Mouse (Mus musculus) heart, embryonic 14.5 days (tissue): ENCODE data around the gene Pdss2. TPM values are rescaled to one million over a fixed set of nuclear protein-coding genes. Genes with fewer than 3 reads are reported as not detected.

Source experiments
- ATAC-seq: fragments of 200-750 bp; cut with Nextera tagmentation; 2 replicates; pipeline ENCODE4 v1.8.0; 2017; ENCODE audit warnings: low read depth, moderate TSS enrichment; ENCODE audit not compliant: insufficient number of reproducible peaks, insufficient read depth, low FRiP score
- H3K27ac ChIP-seq, 2 experiments: fragments of 200-500 bp in 1 of 2; fragments of 300-500 bp in 1 of 2; sonication (generic) in 1 of 2; replicated peaks in 1 of 2; 2 replicates each; pipeline ENCODE4 v1.5.1; 2012 to 2014; ENCODE audit warnings: low read depth in 2 of 2, low read length in 2 of 2, control low read depth in 1 of 2, mild to moderate bottlenecking in 1 of 2, mixed read lengths in 1 of 2; ENCODE audit not compliant: control insufficient read depth in 1 of 2, insufficient read depth in 1 of 2
- H3K27me3 ChIP-seq: fragments of 300-500 bp; sonication (generic); 2 replicates; pipeline ENCODE4 v1.6.1; 2014; ENCODE audit warnings: mild to moderate bottlenecking, low read length, control low read depth; ENCODE audit not compliant: control insufficient read depth, insufficient read depth
- H3K36me3 ChIP-seq: fragments of 300-500 bp; sonication (generic); 2 replicates; pipeline ENCODE4 v1.6.1; 2014; ENCODE audit warnings: mild to moderate bottlenecking, control low read depth, low read length, mixed read lengths; ENCODE audit not compliant: control insufficient read depth, insufficient read depth
- H3K4me1 ChIP-seq, 2 experiments: fragments of 200-500 bp in 1 of 2; fragments of 300-500 bp in 1 of 2; sonication (generic) in 1 of 2; 2 replicates each; pipeline ENCODE4 v1.6.1; 2012 to 2014; ENCODE audit warnings: low read length in 2 of 2, control low read depth in 1 of 2, mixed read lengths in 1 of 2; ENCODE audit not compliant: control insufficient read depth in 2 of 2, insufficient read depth in 2 of 2
- H3K4me2 ChIP-seq: fragments of 300-500 bp; sonication (generic); 2 replicates; pipeline ENCODE4 v1.6.1; 2014; ENCODE audit warnings: mild to moderate bottlenecking, low read length
- H3K4me3 ChIP-seq, 2 experiments: fragments of 200-500 bp in 1 of 2; fragments of 300-500 bp in 1 of 2; sonication (generic) in 1 of 2; 2 replicates each; pipeline ENCODE4 v1.5.1; 2012 to 2014; ENCODE audit warnings: low read length in 2 of 2, mild to moderate bottlenecking in 2 of 2, control low read depth in 1 of 2, low read depth in 1 of 2, moderate library complexity in 1 of 2; ENCODE audit not compliant: control insufficient read depth in 1 of 2, insufficient read depth in 1 of 2
- H3K9ac ChIP-seq: fragments of 300-500 bp; sonication (generic); 2 replicates; pipeline ENCODE4 v1.6.1; 2014; ENCODE audit warnings: mild to moderate bottlenecking, low read length
- H3K9me3 ChIP-seq: fragments of 300-500 bp; sonication (generic); 2 replicates; pipeline ENCODE4 v1.6.1; 2016; ENCODE audit warnings: low read length, control low read depth; ENCODE audit not compliant: control insufficient read depth
- WGBS: fragments of 180-500 bp; shearing (Covaris S2); extraction: QIAGEN DNeasy Blood & Tissue Kit; methylation state at CpG from one replicate; pipeline ENCODE4 v1.1.7; 2014; 5-methylcytosine and 5-hydroxymethylcytosine counted together
- polyA plus RNA-seq: library from polyadenylated mRNA; unstranded; fragments of >200 nt; fragmentation: Nextera tagmentation; extraction: Ambion mirVana; gene quantifications from 2 replicates; pipeline ENCODE4 v1.2.1, GENCODE M21; 2014

Gene Pdss2
- polyA plus RNA-seq, 1 experiment from 2014 or later, result 11.1 TPM

DNA sequence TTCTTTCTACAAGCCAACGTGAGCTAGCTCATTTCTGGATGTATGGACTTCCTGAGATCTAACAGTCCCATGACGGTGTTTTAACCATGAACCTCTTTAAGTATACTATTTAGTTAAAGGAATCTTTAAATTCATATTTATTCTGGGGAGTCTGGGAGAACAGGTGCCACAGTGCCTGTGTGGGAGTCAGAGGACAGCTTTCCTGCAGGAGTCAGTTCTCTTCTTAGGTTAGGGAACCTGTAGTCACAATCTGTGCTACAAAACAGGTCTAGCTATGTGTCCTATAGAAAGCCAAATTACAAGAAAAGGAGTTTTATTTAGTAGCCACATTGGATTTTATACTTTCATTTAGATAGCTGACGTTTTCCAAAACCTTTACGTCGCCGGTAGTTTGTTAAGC, 141.7 kb downstream of the Pdss2 start:
- Histone ChIP-seq H3K36me3 (no peaks in the 10 kb centered on the region), H3K27me3 (no peaks in the 10 kb centered on the region), H3K9me3 (no peaks in the 10 kb centered on the region), H3K27ac (no peak overlapping the region), H3K4me3 (no peak overlapping the region), H3K4me2 (no peak overlapping the region), H3K4me1 (no peaks in the 10 kb centered on the region), H3K9ac (no peak overlapping the region)
- 91% methylated on average over 6 of the region's 6 CpGs for WGBS
- no peak for ATAC-seq

DNA sequence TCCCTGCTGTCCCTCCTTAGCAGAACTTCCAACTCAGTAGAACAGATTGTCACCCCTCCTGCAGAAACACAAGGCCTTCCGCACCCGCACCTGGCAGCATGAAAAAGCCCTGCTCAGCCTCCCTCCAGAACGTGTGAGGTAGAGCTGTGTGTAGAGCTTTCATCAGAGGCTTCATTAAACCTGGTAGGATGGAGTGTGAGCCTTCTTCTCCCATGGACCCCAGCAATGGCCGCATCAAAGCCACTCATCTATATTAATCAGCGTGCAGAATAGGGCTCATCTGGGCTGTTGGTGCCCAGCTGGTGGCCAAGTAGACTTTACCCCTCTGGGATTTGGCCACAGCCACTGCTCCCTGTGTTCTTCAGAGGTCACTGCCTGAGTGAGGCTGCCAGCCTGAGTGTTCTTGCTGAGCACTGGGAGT, 142.2 kb downstream of the Pdss2 start:
- 89% methylated on average over 5 of the region's 5 CpGs for WGBS

DNA sequence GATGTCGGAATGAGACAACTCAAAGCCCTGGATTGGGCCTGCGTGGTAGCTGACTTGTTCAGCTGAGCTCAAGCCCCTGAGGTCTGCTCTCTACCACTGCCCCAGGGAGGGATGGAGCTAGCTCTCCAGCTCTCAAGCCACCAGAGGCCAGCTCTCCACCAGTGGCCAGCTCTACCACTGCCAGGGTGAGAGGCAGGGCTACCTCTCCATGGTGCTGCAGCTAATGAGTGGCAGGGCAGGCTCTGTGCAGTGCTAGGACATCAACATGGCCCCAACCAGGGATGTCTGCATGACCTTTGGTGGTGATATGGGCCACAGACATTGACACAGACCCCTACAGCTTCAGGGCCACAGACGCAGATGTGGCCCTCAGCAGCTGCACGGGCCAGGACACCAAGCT, 144.6 kb downstream of the Pdss2 start:
- H3K9me3 ChIP-seq, result no peaks in the 10 kb centered on the region
- 89% methylated on average over 4 of the region's 4 CpGs for WGBS
- H3K4me2 ChIP-seq, result no peak overlapping the region
- no peak for ATAC-seq
- H3K4me3 ChIP-seq, result no peak overlapping the region
- H3K27me3 ChIP-seq, result no peaks in the 10 kb centered on the region
- no peaks in the 10 kb centered on the region for H3K4me1 ChIP-seq
- no peak overlapping the region for H3K27ac ChIP-seq
- no peaks in the 10 kb centered on the region for H3K36me3 ChIP-seq
- H3K9ac ChIP-seq, result no peak overlapping the region

More for the DNA sequence above, 142.2 kb downstream of the Pdss2 start:
- Histone ChIP-seq H3K27ac (no peak overlapping the region), H3K36me3 (no peaks in the 10 kb centered on the region), H3K4me1 (no peaks in the 10 kb centered on the region), H3K4me2 (no peak overlapping the region), H3K27me3 (no peaks in the 10 kb centered on the region), H3K4me3 (no peak overlapping the region), H3K9ac (no peak overlapping the region), H3K9me3 (no peaks in the 10 kb centered on the region)
- no peak for ATAC-seq

DNA sequence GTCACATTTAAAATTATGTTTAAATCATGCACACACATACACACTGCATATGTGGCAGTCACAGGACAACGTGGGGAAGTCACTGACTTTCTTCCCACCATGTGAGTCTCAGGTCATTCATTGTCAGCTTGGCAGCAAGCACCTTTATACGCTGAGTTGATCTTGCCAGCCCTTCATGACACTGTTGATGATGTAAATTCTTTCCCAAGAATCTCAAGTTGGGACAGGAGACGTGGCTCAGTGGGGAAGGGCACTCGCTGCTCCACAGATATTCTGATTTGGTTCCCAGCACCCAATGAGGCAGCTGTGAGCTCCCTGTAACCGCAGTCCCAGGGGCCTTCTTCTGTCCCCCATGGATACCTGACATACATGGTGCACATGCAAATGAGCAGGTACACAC, 147.3 kb downstream of the Pdss2 start:
- no peaks in the 10 kb centered on the region for H3K9me3 ChIP-seq
- 86% methylated on average over 5 of the region's 5 CpGs for WGBS
- H3K4me1 ChIP-seq, result peaks cover 5 to 9% of the 10 kb centered on the region in 2 experiments; a peak in 3 of 4 replicates
- no peak overlapping the region for H3K4me3 ChIP-seq
- H3K27me3 ChIP-seq, result no peaks in the 10 kb centered on the region
- no peak overlapping the region for H3K4me2 ChIP-seq
- no peak overlapping the region for H3K9ac ChIP-seq
- H3K27ac ChIP-seq, result no peak overlapping the region
- H3K36me3 ChIP-seq, result no peaks in the 10 kb centered on the region
- ATAC-seq, result no peak

DNA sequence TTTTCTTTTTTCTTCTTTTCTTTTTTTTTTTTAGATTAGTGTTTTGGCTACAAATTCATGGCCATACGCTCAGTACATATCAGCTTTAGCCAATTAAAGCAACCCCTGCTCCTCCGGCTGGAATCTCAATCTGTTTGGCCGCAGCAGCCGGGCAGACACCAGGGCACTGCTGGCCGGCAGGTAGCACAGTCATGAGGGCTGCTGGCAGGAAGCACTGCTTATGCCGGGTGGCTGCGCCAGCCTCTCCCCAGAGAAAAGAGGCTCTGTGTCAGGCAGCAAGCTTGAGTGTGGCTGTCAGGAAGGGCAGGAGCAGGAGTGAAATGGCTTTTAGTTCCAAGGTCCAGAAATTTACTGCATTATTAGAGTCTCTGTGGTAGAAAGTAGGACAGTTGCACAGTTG, 151.0 kb downstream of the Pdss2 start:
- H3K4me2 ChIP-seq, result no peak overlapping the region
- no peaks in the 10 kb centered on the region for H3K27me3 ChIP-seq
- H3K4me1 ChIP-seq, result peaks cover 5 to 9% of the 10 kb centered on the region in 2 experiments; a peak in 3 of 4 replicates
- no peak for ATAC-seq
- H3K9me3 ChIP-seq, result no peaks in the 10 kb centered on the region
- no peak overlapping the region for H3K4me3 ChIP-seq
- WGBS, result 50% methylated on average over 7 of the region's 7 CpGs
- no peaks in the 10 kb centered on the region for H3K36me3 ChIP-seq
- no peak overlapping the region for H3K9ac ChIP-seq
- H3K27ac ChIP-seq, result no peak overlapping the region

DNA sequence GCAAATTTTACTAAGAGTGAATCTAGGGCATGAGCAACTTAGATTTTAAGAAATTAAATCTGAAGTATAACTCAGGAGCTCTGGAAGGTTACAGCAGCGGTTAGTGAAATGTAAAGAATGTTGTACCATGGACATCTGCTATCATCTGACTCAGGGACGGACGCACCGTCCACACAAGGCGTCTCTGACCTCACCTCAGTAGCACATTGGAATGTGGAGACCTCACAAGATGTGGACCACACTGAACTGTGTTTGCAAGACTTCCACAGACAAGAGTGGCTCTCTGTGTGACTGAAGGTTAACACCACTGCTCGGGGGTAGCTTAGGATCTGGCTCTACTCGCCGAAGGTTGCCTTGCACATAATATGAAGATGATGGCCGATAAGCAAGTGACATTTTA, 151.7 kb downstream of the Pdss2 start:
- no peaks in the 10 kb centered on the region for H3K9me3 ChIP-seq
- H3K9ac ChIP-seq, result no peak overlapping the region
- no peak for ATAC-seq
- H3K4me3 ChIP-seq, result no peak overlapping the region
- no peaks in the 10 kb centered on the region for H3K27me3 ChIP-seq
- no peak overlapping the region for H3K4me2 ChIP-seq
- peaks cover 5 to 9% of the 10 kb centered on the region in 2 experiments; a peak in 3 of 4 replicates for H3K4me1 ChIP-seq
- no peak overlapping the region for H3K27ac ChIP-seq
- WGBS, result 56% methylated on average over 9 of the region's 9 CpGs
- no peaks in the 10 kb centered on the region for H3K36me3 ChIP-seq

DNA sequence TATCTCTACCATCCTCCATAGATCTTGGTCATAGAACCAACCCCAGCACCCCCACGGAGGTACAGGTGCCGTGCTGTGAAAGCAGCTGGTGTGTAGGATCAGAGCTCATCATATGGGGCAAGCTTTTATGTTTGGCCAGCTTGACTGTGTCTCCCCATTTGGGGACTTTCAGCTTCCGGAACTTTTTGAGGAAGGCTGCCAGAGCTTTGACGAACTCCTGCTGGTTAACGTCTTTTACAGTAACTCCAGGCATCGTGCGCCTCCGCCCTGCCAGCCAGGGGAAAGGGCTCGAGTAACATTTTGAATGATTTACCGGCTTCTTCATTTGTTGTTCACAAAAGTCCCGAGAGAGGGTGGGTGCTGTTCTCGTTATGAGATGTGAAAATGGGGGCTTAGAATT, 152.4 kb downstream of the Pdss2 start:
- ATAC-seq, result no peak
- Histone ChIP-seq H3K4me1 (peaks cover 5 to 9% of the 10 kb centered on the region in 2 experiments; a peak in 3 of 4 replicates), H3K9ac (no peak overlapping the region), H3K27me3 (no peaks in the 10 kb centered on the region), H3K27ac (no peak overlapping the region), H3K9me3 (no peaks in the 10 kb centered on the region), H3K4me2 (no peak overlapping the region), H3K36me3 (no peaks in the 10 kb centered on the region), H3K4me3 (no peak overlapping the region)
- 76% methylated on average over 12 of the region's 12 CpGs for WGBS

DNA sequence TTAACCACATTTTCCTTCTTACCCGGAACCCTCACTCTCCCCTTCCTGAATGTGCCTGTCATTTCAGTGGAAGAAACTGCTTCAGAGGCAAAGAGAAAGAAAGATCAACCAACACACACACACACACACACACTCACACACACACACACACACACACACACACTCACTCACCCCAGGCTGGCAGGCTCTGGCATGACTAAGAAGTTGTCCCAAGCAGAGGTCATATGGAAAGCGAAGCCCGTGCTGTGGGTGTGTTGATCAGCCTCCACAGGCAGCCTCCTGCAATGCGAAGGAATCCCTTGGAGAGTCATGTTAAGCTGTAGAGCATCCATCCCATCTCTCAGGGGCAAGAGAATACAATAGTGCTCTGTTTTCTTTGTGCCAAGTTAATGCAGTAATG, 154.0 kb downstream of the Pdss2 start:
- Histone ChIP-seq H3K36me3 (no peaks in the 10 kb centered on the region), H3K9me3 (no peaks in the 10 kb centered on the region), H3K9ac (no peak overlapping the region), H3K4me3 (no peak overlapping the region), H3K4me2 (no peak overlapping the region), H3K4me1 (peaks cover 5 to 9% of the 10 kb centered on the region in 2 experiments; a peak in 3 of 4 replicates), H3K27ac (no peak overlapping the region), H3K27me3 (no peaks in the 10 kb centered on the region)
- ATAC-seq, result no peak
- 76% methylated on average over 4 of the region's 4 CpGs for WGBS
